Mouse (Mus musculus): ENCODE measurements at regions not wholly inside any gene's neighbourhood (a gene's known extent, or its start where the extent isn't known, plus 50 kb on each side); places are given as distances from the start of the nearest gene placed in this dataset.

GRCm38 (mm10) chr12:58901931-58902330, 109.9 kb downstream of the Sec23a start:
- ATAC-seq (replicated peaks; ENCODE audit: low FRiP score) (no peak), DNase-seq (ENCODE audit: low spot score) (no peak)
- Histone ChIP-seq H3K27me3 (ENCODE audit: control insufficient read depth, insufficient read depth, low read length) (no peaks in the 10 kb centered on the region), H3K9ac (ENCODE audit: low read length) (no peak overlapping the region), H3K4me2 (ENCODE audit: low read depth, low read length, severe bottlenecking) (no peak overlapping the region), H3K9me3 (ENCODE audit: control insufficient read depth, low read length) (no peaks in the 10 kb centered on the region), H3K4me3 (ENCODE audit: low read depth, low read length) (no peak overlapping the region), H3K27ac (ENCODE audit: low read depth, low read length) (no peak overlapping the region), H3K4me1 (replicated peaks; ENCODE audit: control insufficient read depth, insufficient read depth, low read length) (no peaks in the 10 kb centered on the region), H3K36me3 (ENCODE audit: control insufficient read depth, insufficient read depth, low read length) (no peaks in the 10 kb centered on the region)
- WGBS = 84% methylated on average over 3 of the region's 3 CpGs

GRCm38 (mm10) chr12:58875808-58876207, 136.0 kb downstream of the Sec23a start:
- H3K27ac ChIP-seq (ENCODE audit: low read depth, low read length) = no peak overlapping the region
- 85% methylated on average over 2 of the region's 2 CpGs for WGBS
- H3K27me3 ChIP-seq (ENCODE audit: control insufficient read depth, insufficient read depth, low read length) = no peaks in the 10 kb centered on the region
- no peak overlapping the region for H3K9ac ChIP-seq (ENCODE audit: low read length)
- DNase-seq (ENCODE audit: low spot score) (no peak), ATAC-seq (replicated peaks; ENCODE audit: low FRiP score) (no peak)
- H3K9me3 ChIP-seq (ENCODE audit: control insufficient read depth, low read length) = no peaks in the 10 kb centered on the region
- no peaks in the 10 kb centered on the region for H3K36me3 ChIP-seq (ENCODE audit: control insufficient read depth, insufficient read depth, low read length)
- H3K4me3 ChIP-seq (ENCODE audit: low read depth, low read length) = no peak overlapping the region
- H3K4me2 ChIP-seq (ENCODE audit: low read depth, low read length, severe bottlenecking) = no peak overlapping the region
- no peaks in the 10 kb centered on the region for H3K4me1 ChIP-seq (replicated peaks; ENCODE audit: control insufficient read depth, insufficient read depth, low read length)

DNA sequence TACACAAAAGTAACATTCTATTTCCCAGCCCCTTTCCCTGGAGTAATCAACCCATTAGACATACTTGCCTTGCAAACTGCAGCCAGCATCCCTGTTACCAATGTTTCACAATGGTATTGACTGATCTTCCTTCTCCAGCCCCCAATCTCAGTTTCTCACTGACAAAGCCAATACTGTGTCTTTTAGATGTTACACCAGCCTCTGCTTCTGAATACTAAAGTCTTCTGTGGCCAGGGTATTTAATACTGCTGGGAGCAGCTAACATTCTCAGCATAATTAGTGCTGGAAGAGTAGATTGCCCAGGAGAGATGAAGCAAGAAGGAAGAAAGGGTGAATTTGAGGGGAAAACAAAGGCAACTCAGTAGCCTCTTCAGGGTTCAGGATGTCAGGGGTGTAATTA, 139.4 kb downstream of the Sec23a start:
- Histone ChIP-seq H3K27me3 (ENCODE audit: control insufficient read depth, insufficient read depth, low read length) (no peaks in the 10 kb centered on the region), H3K4me3 (ENCODE audit: low read depth, low read length) (no peak overlapping the region), H3K36me3 (ENCODE audit: control insufficient read depth, insufficient read depth, low read length) (no peaks in the 10 kb centered on the region), H3K27ac (ENCODE audit: low read depth, low read length) (no peak overlapping the region), H3K9ac (ENCODE audit: low read length) (no peak overlapping the region), H3K4me2 (ENCODE audit: low read depth, low read length, severe bottlenecking) (no peak overlapping the region), H3K9me3 (ENCODE audit: control insufficient read depth, low read length) (no peaks in the 10 kb centered on the region), H3K4me1 (replicated peaks; ENCODE audit: control insufficient read depth, insufficient read depth, low read length) (no peaks in the 10 kb centered on the region)
- DNase-seq (ENCODE audit: low spot score) (no peak), ATAC-seq (replicated peaks; ENCODE audit: low FRiP score) (no peak)

DNA sequence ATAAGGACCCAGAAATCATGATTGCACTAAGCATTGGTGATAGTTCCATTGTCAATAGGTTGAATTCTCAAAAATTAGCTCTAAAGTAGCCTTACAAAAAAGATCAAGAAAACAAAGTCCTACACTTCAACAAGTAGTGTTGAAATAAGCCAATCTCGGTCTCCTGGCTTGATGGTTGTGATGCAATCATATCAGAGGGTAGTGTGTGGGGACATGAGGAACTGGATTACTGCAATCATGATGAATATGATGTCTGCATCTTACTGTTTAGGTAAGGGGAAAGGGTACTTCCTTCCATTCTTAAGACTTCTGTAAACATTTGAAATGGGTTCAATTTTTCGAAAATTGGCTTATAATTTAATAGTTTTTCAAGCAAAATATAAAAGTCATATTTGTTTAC, 155.3 kb downstream of the Sec23a start:
- Histone ChIP-seq H3K4me2 (ENCODE audit: low read depth, low read length, severe bottlenecking) (no peak overlapping the region), H3K27me3 (ENCODE audit: control insufficient read depth, insufficient read depth, low read length) (no peaks in the 10 kb centered on the region), H3K9me3 (ENCODE audit: control insufficient read depth, low read length) (no peaks in the 10 kb centered on the region), H3K36me3 (ENCODE audit: control insufficient read depth, insufficient read depth, low read length) (no peaks in the 10 kb centered on the region), H3K9ac (ENCODE audit: low read length) (no peak overlapping the region), H3K4me1 (replicated peaks; ENCODE audit: control insufficient read depth, insufficient read depth, low read length) (no peaks in the 10 kb centered on the region), H3K4me3 (ENCODE audit: low read depth, low read length) (no peak overlapping the region), H3K27ac (ENCODE audit: low read depth, low read length) (no peak overlapping the region)
- DNase-seq (ENCODE audit: low spot score) (no peak), ATAC-seq (replicated peaks; ENCODE audit: low FRiP score) (no peak)
- WGBS = 80% methylated on average over 2 of the region's 2 CpGs

GRCm38 (mm10) chr12:58851677-58852385, 160.0 kb downstream of the Sec23a start:
- no peaks in the 10 kb centered on the region for H3K9me3 ChIP-seq (ENCODE audit: control insufficient read depth, low read length)
- 77% methylated on average over 6 of the region's 6 CpGs for WGBS
- no peak overlapping the region for H3K27ac ChIP-seq (ENCODE audit: low read depth, low read length)
- H3K4me3 ChIP-seq (ENCODE audit: low read depth, low read length) = no peak overlapping the region
- DNase-seq (ENCODE audit: low spot score) (no peak), ATAC-seq (replicated peaks; ENCODE audit: low FRiP score) (no peak)
- no peaks in the 10 kb centered on the region for H3K36me3 ChIP-seq (ENCODE audit: control insufficient read depth, insufficient read depth, low read length)
- no peak overlapping the region for H3K9ac ChIP-seq (ENCODE audit: low read length)
- H3K27me3 ChIP-seq (ENCODE audit: control insufficient read depth, insufficient read depth, low read length) = no peaks in the 10 kb centered on the region
- no peaks in the 10 kb centered on the region for H3K4me1 ChIP-seq (replicated peaks; ENCODE audit: control insufficient read depth, insufficient read depth, low read length)
- no peak overlapping the region for H3K4me2 ChIP-seq (ENCODE audit: low read depth, low read length, severe bottlenecking)

DNA sequence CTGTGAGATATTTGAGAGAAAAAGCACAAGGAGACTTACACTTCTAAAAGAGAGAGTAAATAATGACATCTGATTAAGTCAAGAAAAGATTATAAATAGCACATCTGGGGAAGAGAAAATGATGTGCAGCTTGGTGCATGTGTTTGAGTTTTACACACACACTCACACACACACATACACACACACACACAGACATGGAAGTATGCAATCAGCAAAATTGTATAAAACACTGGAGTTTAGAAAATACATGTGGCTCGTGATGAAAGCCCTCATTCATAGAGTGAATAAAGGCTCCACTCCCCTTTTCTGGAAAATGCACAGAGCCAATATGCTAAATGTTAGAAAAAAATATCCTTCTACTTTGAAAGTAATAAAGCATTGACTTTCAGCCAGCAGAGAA, 182.2 kb downstream of the Sec23a start:
- 71% methylated on average over 1 of the region's 1 CpGs for WGBS
- no peak for DNase-seq (ENCODE audit: low spot score)
- ATAC-seq (replicated peaks; ENCODE audit: low FRiP score) = no peak

DNA sequence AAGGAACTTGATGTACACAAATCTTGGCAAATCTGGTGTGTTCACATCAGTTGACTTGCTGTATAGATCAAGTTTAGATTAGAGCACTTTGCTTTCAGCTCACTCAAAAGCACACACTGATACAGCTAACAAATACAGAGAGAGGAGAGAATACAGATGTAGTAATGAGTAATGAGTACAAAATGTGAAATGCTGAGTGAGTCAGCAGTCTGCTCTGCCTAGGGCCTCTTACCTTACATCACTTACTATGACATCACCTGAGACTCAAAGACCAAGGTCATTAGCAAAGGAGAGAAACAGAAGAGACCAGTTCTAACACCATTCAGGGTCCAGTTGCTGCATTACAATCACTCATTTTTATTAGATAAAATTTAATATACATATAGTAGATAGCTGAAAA, 184.0 kb downstream of the Sec23a start:
- no peak overlapping the region for H3K9ac ChIP-seq (ENCODE audit: low read length)
- H3K4me3 ChIP-seq (ENCODE audit: low read depth, low read length) = no peak overlapping the region
- no peak overlapping the region for H3K27ac ChIP-seq (ENCODE audit: low read depth, low read length)
- no peaks in the 10 kb centered on the region for H3K4me1 ChIP-seq (replicated peaks; ENCODE audit: control insufficient read depth, insufficient read depth, low read length)
- H3K9me3 ChIP-seq (ENCODE audit: control insufficient read depth, low read length) = no peaks in the 10 kb centered on the region
- no peak for DNase-seq (ENCODE audit: low spot score)
- H3K36me3 ChIP-seq (ENCODE audit: control insufficient read depth, insufficient read depth, low read length) = no peaks in the 10 kb centered on the region
- ATAC-seq (replicated peaks; ENCODE audit: low FRiP score) = no peak
- H3K27me3 ChIP-seq (ENCODE audit: control insufficient read depth, insufficient read depth, low read length) = no peaks in the 10 kb centered on the region
- H3K4me2 ChIP-seq (ENCODE audit: low read depth, low read length, severe bottlenecking) = no peak overlapping the region

More for the DNA sequence above, 182.2 kb downstream of the Sec23a start:
- Histone ChIP-seq H3K9ac (ENCODE audit: low read length) (no peak overlapping the region), H3K4me1 (replicated peaks; ENCODE audit: control insufficient read depth, insufficient read depth, low read length) (no peaks in the 10 kb centered on the region), H3K36me3 (ENCODE audit: control insufficient read depth, insufficient read depth, low read length) (no peaks in the 10 kb centered on the region), H3K4me3 (ENCODE audit: low read depth, low read length) (no peak overlapping the region), H3K9me3 (ENCODE audit: control insufficient read depth, low read length) (no peaks in the 10 kb centered on the region), H3K4me2 (ENCODE audit: low read depth, low read length, severe bottlenecking) (no peak overlapping the region), H3K27me3 (ENCODE audit: control insufficient read depth, insufficient read depth, low read length) (no peaks in the 10 kb centered on the region), H3K27ac (ENCODE audit: low read depth, low read length) (no peak overlapping the region)

GRCm38 (mm10) chr12:58825139-58825921, 186.5 kb downstream of the Sec23a start:
- H3K27me3 ChIP-seq (ENCODE audit: control insufficient read depth, insufficient read depth, low read length) = no peaks in the 10 kb centered on the region
- H3K4me2 ChIP-seq (ENCODE audit: low read depth, low read length, severe bottlenecking) = no peak overlapping the region
- no peak overlapping the region for H3K4me3 ChIP-seq (ENCODE audit: low read depth, low read length)
- DNase-seq (ENCODE audit: low spot score) (no peak), ATAC-seq (replicated peaks; ENCODE audit: low FRiP score) (no peak)
- 92% methylated on average over 7 of the region's 7 CpGs for WGBS
- no peaks in the 10 kb centered on the region for H3K36me3 ChIP-seq (ENCODE audit: control insufficient read depth, insufficient read depth, low read length)
- H3K4me1 ChIP-seq (replicated peaks; ENCODE audit: control insufficient read depth, insufficient read depth, low read length) = no peaks in the 10 kb centered on the region
- H3K27ac ChIP-seq (ENCODE audit: low read depth, low read length) = no peak overlapping the region
- no peak overlapping the region for H3K9ac ChIP-seq (ENCODE audit: low read length)
- no peaks in the 10 kb centered on the region for H3K9me3 ChIP-seq (ENCODE audit: control insufficient read depth, low read length)

GRCm38 (mm10) chr12:58822971-58823370, 188.8 kb downstream of the Sec23a start:
- DNase-seq (ENCODE audit: low spot score) (no peak), ATAC-seq (replicated peaks; ENCODE audit: low FRiP score) (no peak)
- Histone ChIP-seq H3K4me2 (ENCODE audit: low read depth, low read length, severe bottlenecking) (no peak overlapping the region), H3K4me3 (ENCODE audit: low read depth, low read length) (no peak overlapping the region), H3K4me1 (replicated peaks; ENCODE audit: control insufficient read depth, insufficient read depth, low read length) (no peaks in the 10 kb centered on the region), H3K27ac (ENCODE audit: low read depth, low read length) (no peak overlapping the region), H3K27me3 (ENCODE audit: control insufficient read depth, insufficient read depth, low read length) (no peaks in the 10 kb centered on the region), H3K9ac (ENCODE audit: low read length) (no peak overlapping the region), H3K9me3 (ENCODE audit: control insufficient read depth, low read length) (no peaks in the 10 kb centered on the region), H3K36me3 (ENCODE audit: control insufficient read depth, insufficient read depth, low read length) (no peaks in the 10 kb centered on the region)
- WGBS = 91% methylated on average over 3 of the region's 3 CpGs

Measured in forebrain, embryonic 11.5 days (tissue).